Mouse (Mus musculus) granulocyte monocyte progenitor cell, adult 5-6 weeks (primary cell): ENCODE measurements around the gene Clmn. TPM values are rescaled to one million over a fixed set of nuclear protein-coding genes. Genes with fewer than 3 reads are reported as not detected.

Experiments
- ATAC-seq: replicated peaks from 2 replicates; pipeline ENCODE4 v1.8.0; 2016; ENCODE audit warnings: mild to moderate bottlenecking, moderate TSS enrichment, inconsistent platforms; ENCODE audit not compliant: poor library complexity, severe bottlenecking
- total RNA-seq, 2 experiments: library from RNA; stranded (forward) in 1 of 2; stranded (reverse) in 1 of 2; fragments of 200-712, 200-1000 nt in 1 of 2; fragments of >200 nt in 1 of 2; fragmentation: Nextera tagmentation in 1 of 2; gene quantifications; 2 replicates each; pipeline ENCODE4 v1.2.3; 2014 to 2017

Gene Clmn
- total RNA-seq (2014; fragmentation: Nextera tagmentation) = 0.84 TPM in 1 of 2 replicates, not detected in the other
- not detected in 2 replicates for total RNA-seq (2017)

DNA sequence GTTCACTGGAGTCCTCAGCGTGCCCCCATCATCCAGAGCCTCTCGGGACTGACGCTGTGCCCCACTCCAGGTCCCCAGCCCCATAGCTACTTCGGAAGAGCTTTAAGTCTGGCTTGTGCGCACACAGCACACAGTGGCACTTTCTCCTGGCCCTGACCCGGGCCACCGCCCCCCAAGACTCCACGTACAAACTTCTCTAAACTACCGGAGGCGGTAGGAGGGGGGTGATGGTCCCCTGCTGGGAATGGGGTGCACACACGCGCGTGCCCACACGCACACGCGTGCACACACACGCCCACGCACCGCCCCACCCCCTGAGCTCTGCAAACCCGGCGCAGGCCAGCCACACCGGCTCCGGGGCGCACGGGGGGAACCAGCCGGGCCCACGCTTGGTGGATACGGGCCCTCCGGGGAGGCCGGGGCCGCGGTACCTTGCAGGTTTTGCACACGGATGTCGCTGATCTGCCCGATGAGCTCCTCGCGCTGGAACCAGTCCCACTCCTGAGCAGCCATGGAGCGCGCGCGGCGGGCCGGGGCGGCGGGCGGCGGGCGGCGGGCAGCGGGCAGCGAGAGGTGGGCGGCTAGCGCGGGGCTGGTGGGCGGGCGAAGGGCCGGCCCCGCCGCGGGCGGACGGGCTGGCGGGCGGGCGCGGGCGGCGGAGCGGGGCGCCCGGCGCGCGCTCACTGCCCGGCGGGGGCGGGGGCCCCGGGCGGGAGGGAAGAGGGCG, at the start of gene Clmn:
Gene Clmn, minus strand, starts transcription at position 638 of the 727 bp plus-strand sequence.
- peak; percentile 36 for ATAC-seq

DNA sequence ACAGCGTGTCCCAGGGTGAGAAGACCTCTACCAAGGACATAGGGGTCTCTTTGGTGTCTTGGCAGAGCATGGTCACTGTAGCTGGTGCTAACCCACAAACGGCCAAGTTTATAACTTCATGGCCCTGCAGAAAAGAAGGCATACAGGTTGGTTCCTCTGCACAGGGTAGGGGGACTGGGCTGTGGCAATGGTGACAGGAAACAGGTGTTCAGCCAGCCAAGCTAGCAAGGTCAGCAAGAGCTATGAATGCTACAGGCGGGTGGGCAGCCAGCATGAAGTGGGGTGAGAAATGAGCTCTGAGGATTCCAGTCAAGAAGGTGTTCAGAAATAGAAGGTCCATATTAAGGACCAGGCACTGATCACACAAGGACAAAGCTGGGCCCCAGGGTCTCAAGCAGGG, 48.1 kb upstream of the Clmn start:
- no peak; the same call in 1 of the 2 replicates for ATAC-seq

DNA sequence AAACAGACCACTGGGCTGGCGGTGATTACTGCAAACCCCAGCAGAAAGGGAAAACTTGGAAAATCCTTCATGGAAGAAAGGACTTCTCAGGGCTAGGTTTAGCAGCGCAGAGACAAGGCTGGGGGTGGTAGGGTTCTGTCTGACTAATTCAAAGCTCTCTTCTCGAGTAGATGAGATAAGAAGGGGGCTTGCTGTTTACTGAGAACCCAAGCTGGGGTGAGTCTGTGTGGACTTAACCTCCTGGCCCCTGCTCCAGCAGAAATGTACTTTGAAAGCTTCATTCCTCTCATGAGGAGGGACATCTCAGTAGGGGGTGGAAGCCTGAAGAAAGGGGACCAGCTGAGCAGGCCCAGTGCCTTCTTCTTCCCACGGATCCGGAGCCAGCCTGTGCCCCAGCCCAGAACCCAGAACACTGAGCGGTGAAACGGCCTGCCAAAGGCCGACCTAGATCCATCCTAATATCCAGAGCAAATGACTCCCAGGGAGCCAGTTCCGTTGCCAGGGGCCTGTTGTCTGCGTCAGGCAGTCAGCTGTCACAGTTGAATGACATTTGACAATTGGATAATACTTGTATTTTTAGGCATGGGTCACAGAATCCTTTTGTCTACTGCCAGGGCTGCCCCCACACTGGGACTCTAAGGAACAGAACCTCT, 47.5 kb upstream of the Clmn start:
- no peak for ATAC-seq

DNA sequence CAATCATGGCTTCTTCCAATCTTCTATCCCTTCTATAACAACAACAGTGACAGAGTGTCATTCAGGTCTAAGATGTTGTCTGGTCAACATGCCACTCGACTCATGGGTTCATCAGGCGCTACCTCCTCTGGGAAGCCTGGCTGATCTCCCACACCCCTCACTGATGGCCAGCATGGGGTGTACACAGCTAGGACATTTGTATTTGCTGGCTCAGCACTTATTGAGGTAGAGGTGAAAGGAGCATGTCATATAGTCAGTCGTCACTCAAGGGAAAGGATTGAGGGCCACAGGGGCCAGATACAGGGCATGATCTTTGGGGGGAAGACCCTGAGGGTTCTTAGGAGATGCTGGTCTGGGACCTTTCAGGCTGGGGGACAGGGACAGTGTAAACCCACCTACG, 44.9 kb upstream of the Clmn start:
- no peak for ATAC-seq

DNA sequence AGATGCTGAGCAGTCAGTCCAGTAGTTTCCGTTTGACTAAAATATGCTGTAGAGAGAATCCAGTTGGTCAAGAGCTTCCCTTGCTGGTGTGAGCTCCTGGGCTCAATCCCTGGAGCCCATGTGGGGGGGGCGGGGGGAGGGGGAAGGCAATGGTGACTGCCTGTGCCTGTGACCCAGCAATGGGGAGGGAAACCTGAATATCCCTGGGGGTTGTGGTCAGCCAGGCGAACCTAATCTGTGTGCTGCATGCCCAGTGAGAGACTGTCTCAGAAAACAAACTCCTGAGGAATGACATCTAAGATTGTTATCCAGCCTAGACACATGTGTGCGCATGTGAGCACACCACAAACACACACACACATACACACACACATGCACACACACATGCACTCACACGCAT, 44.1 kb upstream of the Clmn start:
- ATAC-seq = no peak

DNA sequence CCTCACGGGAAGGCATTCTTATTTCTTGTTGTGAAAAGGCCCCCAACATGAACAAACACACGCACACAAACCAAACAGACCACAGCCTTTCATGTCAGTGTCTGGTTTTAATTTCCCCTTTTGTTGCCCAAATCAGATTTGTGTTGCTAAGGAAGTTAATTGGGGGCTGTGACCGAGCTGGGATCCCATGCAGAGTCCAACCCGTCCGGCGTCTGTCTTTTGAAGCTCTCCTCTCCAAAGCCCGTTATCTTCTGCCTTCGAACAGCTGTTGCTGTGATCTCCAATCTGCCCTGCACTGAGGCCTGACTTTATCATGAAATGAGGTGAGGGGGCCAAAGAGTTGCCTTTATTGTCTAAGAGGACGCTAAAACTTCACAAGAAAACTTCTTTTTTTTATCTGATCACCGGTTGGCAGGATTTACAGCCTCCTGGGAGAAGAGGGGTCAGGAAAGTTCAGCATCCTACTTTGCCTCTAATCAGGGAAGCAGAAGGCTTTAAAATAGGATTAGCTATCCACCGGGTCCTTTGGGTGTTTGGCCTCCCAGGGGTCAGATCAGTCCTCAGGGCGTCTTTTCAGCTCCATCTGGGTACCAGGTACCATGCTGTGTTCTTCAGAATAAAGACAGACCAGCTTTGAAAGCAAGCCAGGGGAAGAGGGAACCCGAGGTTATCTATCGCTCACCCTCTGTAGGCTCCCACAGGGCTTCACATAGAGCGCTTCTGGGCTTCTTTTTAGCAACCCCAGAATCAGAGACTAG, 43.3 kb upstream of the Clmn start:
- ATAC-seq = peak; percentile 71

DNA sequence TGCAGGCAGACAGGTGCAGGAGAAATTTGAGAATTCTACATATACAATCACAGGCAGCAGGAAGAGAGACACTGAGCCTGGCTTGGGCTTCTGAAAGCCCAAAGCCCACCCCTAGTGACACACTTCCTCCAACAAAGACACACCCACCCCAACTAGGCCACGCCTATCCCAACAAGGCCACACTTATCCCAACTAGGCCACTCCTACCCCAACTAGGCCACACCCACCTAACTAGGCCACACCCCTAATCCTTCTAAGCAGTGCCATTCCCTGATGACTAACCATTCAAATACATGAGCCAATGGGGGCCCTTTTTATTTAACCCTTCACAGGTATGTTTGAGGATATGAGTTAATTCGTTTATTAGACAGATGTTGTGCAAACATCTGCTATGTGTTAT, 42.3 kb upstream of the Clmn start:
- peak; percentile 34 for ATAC-seq

DNA sequence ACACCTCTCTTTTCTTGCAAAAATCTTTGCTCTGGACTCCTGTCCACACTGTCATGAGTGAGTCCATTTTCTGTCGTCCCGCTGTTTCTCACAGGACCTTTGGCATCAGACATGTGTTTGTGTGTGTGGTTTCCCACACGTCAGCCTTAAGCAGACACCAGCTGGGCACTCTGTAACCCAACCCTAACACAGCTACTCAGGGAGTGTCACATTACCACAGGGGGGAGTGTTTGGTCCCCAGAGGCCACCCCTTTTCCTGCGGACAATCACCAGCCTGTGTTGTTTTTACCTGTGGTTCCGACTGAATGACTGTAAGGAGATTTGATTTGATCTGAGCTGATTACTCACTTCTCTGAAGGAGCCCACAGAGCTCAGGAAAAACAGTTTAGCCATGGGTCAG, 39.3 kb upstream of the Clmn start:
- no peak for ATAC-seq

DNA sequence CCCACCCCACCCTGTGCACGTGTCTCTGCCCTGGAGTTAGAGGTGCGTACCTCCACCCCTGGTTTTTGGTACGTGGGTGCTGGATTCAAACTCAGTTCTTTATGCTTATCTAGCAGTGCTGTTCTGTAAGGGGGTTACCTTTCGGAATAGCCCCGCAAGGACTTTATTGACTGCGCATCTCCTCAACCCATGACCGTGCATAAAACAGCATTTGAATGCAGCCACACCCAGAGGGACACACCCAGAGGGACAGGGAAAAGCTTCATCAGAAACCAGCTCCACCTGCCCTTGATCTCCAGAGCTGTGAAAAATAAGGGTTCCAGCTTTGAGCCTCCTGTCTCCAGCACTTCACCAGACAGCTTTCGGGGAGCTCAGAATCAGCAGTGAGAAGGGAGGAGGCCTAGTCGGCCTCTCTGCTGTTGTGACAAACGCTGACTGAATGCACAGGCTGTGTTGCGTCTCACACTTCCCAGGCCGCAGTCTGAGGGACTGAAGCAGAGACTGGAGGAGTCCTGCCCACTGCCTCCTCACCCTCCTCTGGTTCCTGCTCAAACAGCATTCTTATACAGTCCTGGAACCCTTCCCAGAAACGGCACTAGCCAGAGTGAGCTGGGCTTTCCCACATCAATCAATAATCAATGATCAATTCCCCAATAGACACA, 37.6 kb upstream of the Clmn start:
- ATAC-seq = no peak

DNA sequence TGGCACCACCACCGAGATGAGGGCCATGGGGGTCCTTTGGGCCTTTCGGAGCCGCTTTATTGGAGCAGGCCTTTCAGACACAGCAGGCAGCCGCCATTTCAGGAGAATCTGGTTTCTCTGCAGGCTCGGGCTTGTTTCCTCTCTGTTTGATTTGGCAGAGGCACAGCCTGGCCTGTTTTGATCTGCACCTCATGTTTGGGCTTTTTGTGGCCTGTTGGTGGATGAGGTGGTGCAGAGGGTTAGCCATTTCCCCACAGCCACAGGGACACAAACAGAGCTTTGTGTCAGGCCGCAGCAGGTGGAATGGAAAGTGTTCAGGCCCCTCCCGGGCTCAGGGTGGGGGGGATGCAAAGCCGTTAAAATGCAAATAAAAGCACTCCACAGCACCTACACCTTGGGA, 36.4 kb upstream of the Clmn start:
- ATAC-seq = no peak

DNA sequence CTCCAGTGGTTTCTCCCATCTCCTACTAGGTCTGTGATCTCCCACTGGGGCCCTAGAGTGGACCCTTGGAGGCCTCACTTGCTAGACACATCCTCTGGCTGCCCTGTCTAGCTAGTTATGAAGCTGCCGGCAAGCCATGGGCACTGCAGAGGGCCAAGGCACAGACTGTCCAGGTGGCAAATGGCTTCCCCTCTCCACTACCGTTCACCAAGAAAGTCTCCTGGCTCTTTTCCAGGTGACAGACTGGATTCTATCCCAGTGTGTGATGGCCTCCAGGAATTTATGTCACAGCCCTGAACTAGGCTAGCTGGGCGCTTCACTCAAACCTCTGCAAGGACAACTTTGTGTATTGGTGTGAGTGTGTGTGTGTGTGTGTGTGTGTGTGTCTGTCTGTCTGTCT, 35.0 kb upstream of the Clmn start:
- no peak for ATAC-seq

DNA sequence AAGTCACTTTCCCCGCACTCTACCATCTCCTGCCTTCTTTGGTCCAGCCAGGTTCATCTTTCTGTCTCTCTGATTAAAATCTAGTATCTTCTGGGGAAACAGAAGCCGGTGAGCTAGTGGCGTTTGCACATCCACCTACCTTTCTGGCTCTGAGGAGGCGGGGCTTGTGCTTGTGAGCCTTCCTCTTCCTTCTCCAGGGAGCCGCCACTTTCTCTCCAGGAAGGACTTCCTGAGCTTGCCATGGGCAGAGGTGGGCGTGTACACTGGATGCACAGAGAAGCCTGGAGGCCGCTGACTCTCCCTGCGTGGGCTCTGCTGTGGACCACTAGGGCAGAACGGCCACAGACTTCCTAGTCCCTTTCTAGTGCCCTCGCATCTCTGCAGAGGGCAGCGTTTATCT, 34.3 kb upstream of the Clmn start:
- ATAC-seq = no peak

DNA sequence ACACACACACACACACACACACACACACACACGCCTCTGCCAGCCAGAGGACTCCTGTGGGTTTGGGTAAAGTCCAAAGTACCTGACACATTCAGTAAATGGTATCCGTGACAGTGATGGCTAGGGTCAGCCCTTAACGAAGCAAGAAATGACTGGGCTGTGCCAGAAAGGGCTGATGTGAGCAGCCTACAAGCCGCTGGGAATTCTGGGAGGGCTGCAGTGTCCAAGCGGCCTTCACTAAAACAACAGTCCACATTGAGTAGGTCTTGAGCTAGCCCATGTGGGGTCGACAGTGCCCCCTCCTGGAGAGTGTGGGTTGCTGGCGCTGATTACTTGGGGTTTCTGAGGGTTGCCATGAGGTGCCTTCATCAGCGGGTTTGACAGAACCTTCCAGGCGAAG, 33.8 kb upstream of the Clmn start:
- no peak for ATAC-seq

DNA sequence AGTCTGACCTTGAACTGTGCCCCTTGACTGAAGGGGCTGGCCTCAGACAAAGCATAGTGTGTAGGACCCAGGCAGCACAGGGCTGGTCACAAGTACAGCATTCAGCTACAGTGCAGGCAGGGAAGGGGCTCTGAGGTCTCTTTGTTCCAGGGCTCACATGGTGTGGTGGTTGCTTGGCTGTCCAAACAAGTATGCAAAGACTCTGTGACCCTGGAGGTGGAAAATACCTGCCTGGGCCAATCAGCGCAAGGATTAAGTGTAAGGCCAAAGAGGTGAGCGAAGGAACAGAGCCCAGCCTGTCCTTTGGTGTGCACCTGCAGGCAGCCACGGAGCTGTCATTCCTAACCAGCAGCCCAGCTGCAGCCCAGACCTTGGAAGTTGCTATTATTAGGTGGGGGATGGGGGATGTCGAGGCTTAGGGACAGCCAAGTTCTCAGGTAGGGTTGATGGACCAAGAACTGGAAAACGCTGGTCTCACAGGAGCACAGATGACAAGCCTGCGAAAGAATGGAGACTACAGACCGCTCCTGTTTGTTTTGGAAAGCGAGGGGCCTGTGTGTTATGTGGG, 32.3 kb upstream of the Clmn start:
- ATAC-seq = no peak

DNA sequence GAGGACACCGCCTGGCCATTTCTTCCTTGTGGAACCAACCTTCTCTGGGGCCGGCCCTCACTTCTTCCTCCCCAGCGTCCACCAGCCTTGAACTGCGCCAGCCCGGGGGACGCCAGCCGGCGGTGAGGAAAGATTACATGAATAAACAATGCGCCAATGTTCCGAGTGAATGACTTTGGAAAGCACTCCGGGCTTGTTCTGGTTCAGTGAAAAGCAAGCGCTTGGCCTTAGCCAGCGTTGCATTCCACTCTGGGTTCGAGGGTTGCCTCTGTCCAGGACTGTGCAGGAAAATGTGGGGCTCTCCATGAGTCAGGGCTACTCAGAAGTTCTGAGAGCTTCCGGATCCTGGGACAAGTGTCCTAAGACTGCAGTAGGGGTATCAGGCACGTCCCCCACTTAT, 31.8 kb upstream of the Clmn start:
- no peak for ATAC-seq

DNA sequence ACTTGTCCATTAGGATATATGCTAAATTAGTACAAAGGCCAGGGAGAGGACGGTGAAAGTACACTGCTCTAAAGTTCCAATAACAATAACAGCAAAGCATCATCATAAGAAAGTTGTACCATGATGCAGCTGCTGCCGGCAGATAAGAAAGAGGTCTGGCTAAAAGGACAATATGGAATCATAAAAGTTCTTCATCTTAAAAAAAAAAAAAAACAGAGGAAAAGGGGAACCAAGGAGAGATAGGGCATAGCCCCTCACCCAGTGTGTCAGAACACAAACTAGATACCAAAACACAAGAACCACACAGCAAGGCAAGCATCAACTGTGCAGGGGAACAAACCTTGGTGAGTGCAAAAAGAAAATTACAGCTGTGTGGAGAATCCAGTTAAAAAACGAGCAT, 27.4 kb upstream of the Clmn start:
- ATAC-seq = no peak

DNA sequence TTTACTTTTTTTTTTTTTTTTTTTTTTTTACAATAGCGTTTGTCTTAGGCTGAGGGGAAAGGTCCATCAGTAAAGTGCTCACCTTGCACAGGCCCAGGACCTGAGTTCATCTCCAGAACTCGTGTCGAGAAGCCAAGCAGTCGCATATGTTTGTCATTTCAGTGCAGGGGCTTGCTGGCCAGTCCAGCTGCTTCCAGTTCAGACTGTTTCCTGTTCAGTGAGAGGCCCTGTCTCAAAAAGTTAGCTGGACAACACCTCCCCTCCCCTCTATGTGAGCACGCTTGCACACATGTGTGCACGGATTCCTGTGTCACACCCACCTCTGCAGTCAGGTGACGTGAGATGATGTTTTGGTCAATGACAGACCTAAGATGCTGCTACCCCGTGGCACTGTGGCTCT, 25.2 kb upstream of the Clmn start:
- ATAC-seq = no peak

DNA sequence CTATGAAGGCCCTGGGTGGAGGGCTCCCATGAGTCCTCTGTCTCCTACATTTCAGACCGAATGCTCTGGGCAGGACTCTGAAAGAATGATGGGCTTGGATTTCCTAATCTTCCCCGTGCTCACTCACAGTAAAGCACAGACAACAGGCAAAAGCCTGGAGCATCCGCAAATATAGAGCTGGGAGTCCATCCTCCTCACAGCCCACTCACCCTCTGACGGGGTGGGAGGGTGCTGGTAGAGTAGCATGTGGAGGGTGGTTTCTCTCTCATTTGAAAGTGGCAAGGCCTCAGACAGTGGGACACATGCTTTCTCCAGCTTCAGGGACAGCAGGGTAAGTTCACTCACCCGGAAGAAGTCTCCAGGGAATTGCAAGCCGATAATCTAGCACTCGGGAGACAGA, 21.2 kb upstream of the Clmn start:
- ATAC-seq = no peak

DNA sequence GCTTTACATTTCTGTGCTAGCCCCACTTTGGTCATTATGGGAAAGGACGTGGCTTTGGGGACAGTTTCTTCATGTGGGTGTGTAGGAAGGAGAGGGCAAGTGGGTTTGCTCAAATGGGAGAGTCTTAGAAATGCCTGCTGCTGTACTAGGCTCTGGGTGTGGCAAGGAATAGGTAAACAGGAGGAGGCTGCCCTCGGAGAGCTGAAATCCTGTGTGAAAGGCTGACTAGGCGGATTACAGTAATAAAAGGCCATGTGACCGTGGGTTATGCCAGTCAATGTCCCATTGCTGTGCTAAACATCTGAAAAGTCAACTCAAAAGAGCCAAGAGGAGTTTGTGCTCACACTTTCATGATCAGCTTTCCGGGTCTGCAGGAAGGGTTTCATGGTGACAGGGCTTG, 17.7 kb upstream of the Clmn start:
- no peak for ATAC-seq

DNA sequence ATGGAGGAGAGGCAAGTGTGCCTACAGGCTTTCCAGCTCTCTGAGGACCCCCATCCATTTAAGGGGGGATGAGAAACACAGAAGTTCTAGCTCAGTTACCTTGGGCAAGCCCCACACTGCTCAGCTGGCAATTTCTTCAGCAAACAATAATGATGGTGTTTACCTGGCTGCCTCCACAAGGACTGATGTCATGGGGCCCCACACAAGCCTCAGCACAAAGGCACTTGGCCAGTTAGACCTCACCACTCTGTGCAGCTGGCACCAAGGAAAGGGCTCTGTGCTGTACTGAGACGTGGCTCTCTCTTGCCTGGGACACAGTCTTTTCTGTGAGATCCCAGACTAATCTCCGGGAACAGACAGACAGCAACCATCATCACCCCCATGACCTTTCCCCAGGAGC, 17.2 kb upstream of the Clmn start:
- no peak for ATAC-seq
